Mouse (Mus musculus) heart, adult 2 months (tissue): ENCODE results near the gene Arfgef3. TPM values are rescaled to one million over a fixed set of nuclear protein-coding genes. Genes with fewer than 3 reads are reported as not detected.

Source experiments
- DNase-seq, 2 experiments: peaks; one replicate each; pipeline ENCODE4 v3.0.0; 2021
- H3K27ac ChIP-seq: fragments of 200-600 bp; 2 replicates; pipeline ENCODE4 v1.8.1; 2022
- H3K27me3 ChIP-seq: fragments of 200-500 bp; 2 replicates; pipeline ENCODE4 v1.6.1; 2012; ENCODE audit warnings: mild to moderate bottlenecking, low read length, inconsistent platforms, mixed read lengths; ENCODE audit not compliant: control insufficient read depth, insufficient read depth
- H3K36me3 ChIP-seq: fragments of 200-500 bp; 2 replicates; pipeline ENCODE4 v1.6.1; 2012; ENCODE audit warnings: low read length, inconsistent platforms; ENCODE audit not compliant: control insufficient read depth, insufficient read depth
- H3K4me1 ChIP-seq: fragments of 200-500 bp; 2 replicates; pipeline ENCODE4 v1.6.1; 2011; ENCODE audit warnings: low read length; ENCODE audit not compliant: control insufficient read depth, insufficient read depth
- H3K4me3 ChIP-seq: fragments of 200-600 bp; 2 replicates; pipeline ENCODE4 v1.8.1; 2022
- H3K79me2 ChIP-seq: fragments of 200-500 bp; replicated peaks from 2 replicates; pipeline ENCODE4 v1.6.1; 2012; ENCODE audit warnings: mild to moderate bottlenecking, inconsistent platforms, low read length, moderate library complexity, mixed read lengths; ENCODE audit not compliant: control insufficient read depth, insufficient read depth
- H3K9ac ChIP-seq: fragments of 200-500 bp; 2 replicates; pipeline ENCODE4 v1.6.1; 2012; ENCODE audit warnings: low read depth, mild to moderate bottlenecking, control low read depth, inconsistent platforms, low read length, mixed read lengths
- CTCF ChIP-seq: fragments of 200-600 bp; IDR thresholded peaks from 2 replicates; pipeline ENCODE4 v1.8.1; 2022; ENCODE audit warnings: antibody characterized with exemption, mild to moderate bottlenecking, moderate library complexity
- EP300 ChIP-seq: fragments of 200-500 bp; IDR thresholded peaks from 2 replicates; pipeline ENCODE4 v1.6.1; 2011; ENCODE audit warnings: low read depth, low read length, control low read depth; ENCODE audit not compliant: insufficient read depth
- POLR2A ChIP-seq: fragments of 200-500 bp; IDR thresholded peaks from 2 replicates; pipeline ENCODE4 v1.6.1; 2011; ENCODE audit warnings: mild to moderate bottlenecking, low read depth, low read length, control low read depth; ENCODE audit not compliant: insufficient read depth
- WGBS: fragments of 180-500 bp; shearing (Covaris S2); methylation state at CpG from one replicate; pipeline ENCODE4 v1.1.7; 2018; 5-methylcytosine and 5-hydroxymethylcytosine counted together
- intact Hi-C: fragments of 180-260 bp; cut with DNase I; formaldehyde crosslinking; loops from one replicate; pipeline ENCODE4 v1.15.1; 2025
- polyA plus RNA-seq: library from polyadenylated mRNA; depleted of rRNA; stranded (reverse); fragments of >200 nt; gene quantifications from 2 replicates; pipeline ENCODE4 v1.2.3, GENCODE M21; 2012
- total RNA-seq, 2 experiments: library from RNA; stranded (reverse); gene quantifications; 2 replicates each; pipeline ENCODE4 v1.2.3; 2021

Arfgef3 gene
- total and polyA plus RNA-seq, 3 experiments, result 0.12 to 0.20 (median 0.18) TPM

DNA sequence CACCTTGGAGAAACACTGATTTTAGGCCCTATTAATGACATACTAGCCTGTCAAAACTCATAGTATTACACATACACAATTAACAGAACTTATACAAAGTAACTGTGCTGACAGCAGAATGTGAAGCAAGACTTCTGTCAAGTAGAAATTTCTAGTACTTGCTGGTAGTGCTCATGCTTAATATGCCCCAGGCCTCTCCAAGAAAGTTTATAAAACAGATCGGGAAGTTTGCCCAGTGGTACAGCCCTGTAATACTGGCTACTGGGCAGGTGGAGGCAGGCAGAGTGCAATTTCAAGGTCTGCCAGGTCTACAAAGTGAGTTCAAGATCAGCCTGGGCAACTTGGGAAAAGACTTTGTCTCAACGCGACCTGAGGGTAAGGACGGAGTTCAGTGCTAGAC, 32.3 kb downstream of the Arfgef3 start:
- Histone ChIP-seq H3K4me3 (no peak overlapping the region), H3K4me1 (no peaks in the 10 kb centered on the region), H3K9ac (no peak overlapping the region), H3K27me3 (no peaks in the 10 kb centered on the region), H3K79me2 (no peaks in the 10 kb centered on the region), H3K27ac (no peak overlapping the region), H3K36me3 (no peaks in the 10 kb centered on the region)
- TF ChIP-seq CTCF, result no peak
- no peak for TF ChIP-seq POLR2A
- TF ChIP-seq EP300, result no peak
- DNase-seq, result no peak
- WGBS, result 90% methylated on average over 4 of the region's 4 CpGs
- intact Hi-C loops, result no loop called here

DNA sequence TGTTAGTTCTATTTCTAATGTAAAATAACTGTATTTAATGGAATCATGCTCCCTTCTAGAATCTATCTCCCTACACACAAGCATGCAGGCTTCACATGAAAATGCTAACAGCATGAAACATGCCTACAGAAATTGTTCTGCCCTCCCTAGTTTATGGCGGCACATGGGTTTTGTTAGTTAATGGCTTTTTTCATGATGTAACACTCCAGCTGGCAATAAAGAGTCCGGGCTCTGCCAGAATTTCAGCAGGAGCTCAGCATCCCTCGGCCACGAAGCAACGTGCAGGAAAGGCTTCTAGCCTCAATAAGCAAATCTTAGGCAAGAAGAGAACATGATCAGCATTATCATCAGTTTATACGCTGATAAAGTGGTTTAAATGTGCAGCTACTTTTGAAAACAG, 32.8 kb downstream of the Arfgef3 start:
- H3K36me3 ChIP-seq, result no peaks in the 10 kb centered on the region
- H3K27me3 ChIP-seq, result no peaks in the 10 kb centered on the region
- H3K9ac ChIP-seq, result no peak overlapping the region
- no peaks in the 10 kb centered on the region for H3K79me2 ChIP-seq
- H3K4me3 ChIP-seq, result no peak overlapping the region
- no peak for TF ChIP-seq CTCF
- TF ChIP-seq POLR2A, result no peak
- TF ChIP-seq EP300, result no peak
- intact Hi-C loops, result no loop called here
- DNase-seq, result no peak
- no peaks in the 10 kb centered on the region for H3K4me1 ChIP-seq
- no peak overlapping the region for H3K27ac ChIP-seq
- WGBS, result 73% methylated on average over 6 of the region's 6 CpGs

GRCm38 (mm10) chr10:18709836-18710235, 33.9 kb downstream of the Arfgef3 start:
- intact Hi-C loops, result no loop called here
- no peak for DNase-seq
- 85% methylated on average over 2 of the region's 2 CpGs for WGBS
- Histone ChIP-seq H3K27me3 (no peaks in the 10 kb centered on the region), H3K4me3 (no peak overlapping the region), H3K79me2 (no peaks in the 10 kb centered on the region), H3K9ac (no peak overlapping the region), H3K4me1 (no peaks in the 10 kb centered on the region), H3K27ac (no peak overlapping the region), H3K36me3 (no peaks in the 10 kb centered on the region)
- TF ChIP-seq POLR2A, result no peak
- no peak for TF ChIP-seq CTCF
- TF ChIP-seq EP300, result no peak

GRCm38 (mm10) chr10:18708641-18709040, 35.1 kb downstream of the Arfgef3 start:
- Histone ChIP-seq H3K9ac (no peak overlapping the region), H3K27me3 (no peaks in the 10 kb centered on the region), H3K79me2 (no peaks in the 10 kb centered on the region), H3K4me1 (no peaks in the 10 kb centered on the region), H3K36me3 (no peaks in the 10 kb centered on the region), H3K4me3 (no peak overlapping the region), H3K27ac (no peak overlapping the region)
- no peak for DNase-seq
- intact Hi-C loops, result no loop called here
- WGBS, result 35% methylated on average over 1 of the region's 1 CpGs
- TF ChIP-seq POLR2A (no peak), EP300 (no peak), CTCF (no peak)

DNA sequence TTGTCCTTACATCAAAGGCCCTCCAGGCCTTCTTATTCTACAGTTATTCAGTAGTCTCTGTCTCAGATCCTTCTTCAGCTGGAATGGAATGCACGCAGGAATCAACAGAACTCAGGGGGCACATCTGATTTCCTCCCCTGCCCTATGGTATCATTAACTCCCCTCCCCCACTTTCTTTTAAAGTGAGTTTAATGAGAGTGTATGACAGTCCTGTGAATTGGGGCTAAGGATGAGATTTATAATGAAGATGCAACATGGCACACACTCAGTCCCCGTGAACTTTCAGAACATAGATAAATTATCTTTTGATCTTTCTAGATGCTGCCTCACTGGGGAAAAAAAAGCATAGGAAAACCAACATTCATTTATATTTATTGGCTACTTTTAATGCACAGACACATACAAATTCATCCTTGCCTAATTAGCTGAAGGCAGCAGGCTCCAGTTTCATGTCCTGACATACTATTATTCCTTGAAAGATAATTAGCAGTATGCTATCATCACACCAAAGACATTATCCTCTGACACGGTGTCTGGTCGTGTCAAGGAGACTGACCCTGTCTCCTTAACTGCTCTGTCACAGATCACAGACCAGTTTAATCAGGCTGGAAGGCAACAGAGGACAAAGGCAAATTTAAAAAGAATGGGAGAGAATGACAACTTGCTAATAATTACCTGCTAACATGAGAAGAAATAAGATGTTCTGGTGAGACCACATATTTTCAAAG, 39.2 kb downstream of the Arfgef3 start:
- H3K9ac ChIP-seq, result no peak overlapping the region
- no peaks in the 10 kb centered on the region for H3K27me3 ChIP-seq
- no peaks in the 10 kb centered on the region for H3K36me3 ChIP-seq
- no peaks in the 10 kb centered on the region for H3K79me2 ChIP-seq
- no peak for DNase-seq
- H3K4me1 ChIP-seq, result no peaks in the 10 kb centered on the region
- 73% methylated on average over 4 of the region's 4 CpGs for WGBS
- intact Hi-C loops, result no loop called here
- TF ChIP-seq POLR2A (no peak), EP300 (no peak)
- no peak overlapping the region for H3K27ac ChIP-seq
- H3K4me3 ChIP-seq, result no peak overlapping the region

GRCm38 (mm10) chr10:18701517-18701916, 42.2 kb downstream of the Arfgef3 start:
- Histone ChIP-seq H3K79me2 (no peaks in the 10 kb centered on the region), H3K9ac (no peak overlapping the region), H3K4me3 (no peak overlapping the region), H3K4me1 (no peaks in the 10 kb centered on the region), H3K36me3 (no peaks in the 10 kb centered on the region), H3K27me3 (no peaks in the 10 kb centered on the region), H3K27ac (no peak overlapping the region)
- DNase-seq, result no peak
- TF ChIP-seq CTCF (no peak), POLR2A (no peak), EP300 (no peak)
- intact Hi-C loops, result no loop called here
